Mouse (Mus musculus): ENCODE data around the gene Kif16b.

- TF ChIP-seq CTCF (IDR thresholded peaks at IDR 0.05; ENCODE audit: control insufficient read depth, insufficient read depth, low read length) = no peak
- no peak for TF ChIP-seq POLR2A (IDR thresholded peaks at IDR 0.05; ENCODE audit: borderline replicate concordance, control insufficient read depth, low read depth, low read length)
These were observed 276.2 kb downstream of the Kif16b start for GRCm38 (mm10) chr2:142625101-142625500.

Data from bone marrow, adult 2 months (tissue).